Mouse (Mus musculus) layer of hippocampus, postnatal 14 days (tissue): ENCODE results near the gene Fgb. TPM values are rescaled to one million over a fixed set of nuclear protein-coding genes. Genes with fewer than 3 reads are reported as not detected.

Source experiments
- DNase-seq, 2 experiments: peaks; one replicate each; pipeline ENCODE4 v3.0.0; 2021 to 2022; ENCODE audit warnings: low spot score in 2 of 2, mixed read lengths in 1 of 2
- long read RNA-seq, 2 experiments: library from polyadenylated mRNA; stranded (forward); transcript quantifications; one replicate each; pipeline ENCODE4 v2.0.0; 2021
- total RNA-seq, 2 experiments: library from RNA; stranded (reverse); gene quantifications; 2 replicates each; pipeline ENCODE4 v1.2.3; 2021

Fgb gene
- total RNA-seq = not detected
- long read RNA-seq, experiment 1 = 0 reads
- long read RNA-seq, experiment 2 = 0 reads

DNA sequence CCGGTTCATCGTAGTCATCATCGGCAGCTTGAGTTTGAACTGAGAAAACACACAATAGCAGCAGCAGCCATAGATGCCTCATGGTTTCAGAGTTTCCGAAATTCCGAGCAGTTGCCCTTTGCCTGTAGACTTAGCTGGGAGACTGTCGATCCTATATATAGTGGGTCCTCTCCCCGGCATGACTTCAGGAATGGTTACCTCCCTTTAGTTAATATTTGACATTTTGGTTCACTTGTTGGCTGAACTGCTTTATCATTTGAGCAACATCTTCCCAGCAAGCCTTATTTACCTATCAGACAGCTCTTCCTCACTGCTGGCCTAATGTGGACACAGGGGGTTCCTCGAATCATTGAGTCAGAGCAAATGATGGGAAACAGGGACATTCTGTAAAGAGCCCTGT lies at the start of gene Fgb:
TSS of gene Fgb (minus strand) at position 184 of the 400 bp plus-strand sequence.
- DNase-seq = no peak

DNA sequence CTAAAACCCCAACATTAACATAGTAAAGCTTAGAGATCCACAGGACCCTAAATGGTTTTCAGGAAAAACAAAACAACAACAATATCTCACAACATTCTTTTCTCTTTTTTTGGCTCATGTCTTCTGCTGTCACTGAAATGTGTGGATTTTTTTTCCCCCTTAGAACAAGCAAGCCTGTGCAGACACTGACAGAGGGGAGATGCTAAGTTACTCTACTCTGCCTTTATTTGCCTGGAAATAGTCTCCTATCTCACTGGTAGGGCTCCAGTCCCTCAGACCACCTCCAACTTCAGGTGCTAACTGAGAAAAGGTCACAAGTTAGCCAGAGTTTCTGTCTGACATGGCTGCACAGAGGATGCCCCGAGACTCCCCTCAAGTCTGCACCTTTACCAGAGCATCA lies 49.5 kb upstream of the Fgb start:
- DNase-seq = no peak

DNA sequence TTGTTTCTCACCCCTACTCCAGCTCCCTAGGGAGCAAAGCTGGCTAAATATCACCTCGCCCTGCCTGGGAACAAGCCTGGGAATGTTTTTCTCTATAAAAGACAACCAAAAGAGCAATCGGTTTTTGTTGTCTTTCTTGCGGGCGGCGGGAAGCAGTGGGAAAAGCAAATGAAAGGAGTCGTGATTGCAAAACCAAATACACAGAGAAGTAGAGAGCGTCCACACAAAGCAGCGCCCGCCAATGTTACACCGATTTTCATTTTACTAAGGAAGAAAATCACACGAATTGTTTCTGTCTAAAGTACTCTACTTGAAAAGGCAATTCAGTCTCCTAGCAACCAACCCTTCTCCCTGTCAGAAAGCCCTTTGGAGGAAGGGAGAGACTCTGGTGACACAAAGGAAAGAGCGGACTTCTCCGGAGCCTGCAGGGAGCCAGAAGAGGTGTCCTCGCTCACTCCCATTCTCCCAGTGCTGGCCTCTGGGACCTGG lies 48.9 kb upstream of the Fgb start:
- peak in 1 of 2 experiments; percentile 29 for DNase-seq

DNA sequence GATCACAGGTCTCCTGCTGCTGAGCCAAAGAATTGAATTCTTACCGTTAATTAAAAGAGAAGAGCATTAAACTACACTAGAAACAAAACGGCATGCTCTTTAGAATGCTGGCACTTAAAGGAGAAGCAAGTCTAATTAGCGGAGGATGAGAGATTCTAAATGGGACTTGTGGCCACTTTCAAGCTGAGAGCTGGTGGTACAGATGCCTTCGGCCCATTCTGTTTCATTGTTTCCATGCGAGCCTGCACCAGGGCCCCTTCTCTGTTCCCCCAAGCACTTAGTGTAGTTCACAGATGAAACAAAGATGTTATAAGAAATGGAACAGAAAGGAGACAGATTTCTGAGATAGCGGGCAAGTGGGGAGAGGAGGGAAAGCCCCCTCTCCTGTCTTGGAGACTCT lies 47.9 kb upstream of the Fgb start:
- no peak for DNase-seq

DNA sequence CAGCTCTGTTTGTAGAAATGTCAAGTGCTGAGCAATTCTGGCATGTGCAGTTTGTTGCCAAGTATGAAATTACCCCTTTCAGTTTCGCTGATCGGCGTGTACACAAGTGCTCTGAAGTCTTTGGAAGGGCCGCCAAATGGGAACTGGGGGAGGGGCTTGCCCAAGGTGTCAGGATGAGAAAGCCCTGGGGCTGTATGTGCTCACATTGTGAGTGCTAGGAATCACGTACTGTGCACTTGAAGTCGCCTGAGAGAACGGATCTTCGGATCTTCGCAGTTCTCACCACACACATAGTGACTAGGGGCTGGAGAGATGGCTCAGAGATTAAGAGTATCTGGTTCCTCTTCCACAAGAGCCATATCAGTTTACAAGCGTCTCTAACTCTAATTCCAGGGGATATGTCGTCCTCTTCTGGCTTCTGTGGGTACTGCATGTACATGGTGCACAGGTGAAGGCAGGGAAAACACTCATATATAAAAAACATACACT lies 30.9 kb upstream of the Fgb start:
- peak; percentile 41 to 62 for DNase-seq

DNA sequence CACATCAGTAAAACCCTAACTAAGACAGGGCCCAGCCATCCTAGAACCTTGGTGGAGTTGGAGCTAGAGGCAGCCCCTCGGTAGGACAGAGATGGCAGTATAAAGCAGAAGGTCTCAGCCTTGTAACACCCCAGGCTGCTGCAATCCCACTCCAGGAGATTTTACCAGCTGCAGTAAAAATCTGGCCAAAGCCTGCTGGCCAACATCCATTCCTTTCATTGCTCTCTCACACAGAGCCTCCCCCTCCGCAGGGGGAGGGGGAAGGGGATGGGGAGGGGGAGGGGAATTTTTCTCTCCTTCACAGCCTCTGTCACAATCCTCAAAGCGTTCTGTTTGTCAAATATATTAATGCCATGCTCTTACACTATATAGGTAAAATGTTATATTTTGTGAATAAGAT lies 26.9 kb upstream of the Fgb start:
- DNase-seq = peak in 1 of 2 experiments; percentile 26

DNA sequence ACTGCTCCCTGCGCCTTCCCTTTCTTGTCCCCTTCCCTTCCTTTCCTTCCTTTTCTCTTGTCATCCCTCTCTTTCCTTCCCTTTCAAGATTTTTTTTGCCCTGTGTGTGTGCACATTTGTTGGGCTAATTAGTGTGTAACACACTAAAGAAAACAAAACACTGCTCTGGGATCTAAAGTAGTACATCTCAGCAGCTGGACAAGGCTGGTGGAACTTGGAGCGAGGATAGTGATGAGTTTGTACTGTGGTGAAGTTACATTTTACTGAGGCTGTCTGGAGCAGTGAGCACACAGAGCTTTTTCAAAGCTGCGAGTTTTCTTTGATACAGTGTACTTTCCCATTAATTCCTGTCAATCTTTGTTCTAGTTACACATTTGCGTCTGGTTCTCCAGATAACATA lies 20.6 kb upstream of the Fgb start:
- no peak for DNase-seq

DNA sequence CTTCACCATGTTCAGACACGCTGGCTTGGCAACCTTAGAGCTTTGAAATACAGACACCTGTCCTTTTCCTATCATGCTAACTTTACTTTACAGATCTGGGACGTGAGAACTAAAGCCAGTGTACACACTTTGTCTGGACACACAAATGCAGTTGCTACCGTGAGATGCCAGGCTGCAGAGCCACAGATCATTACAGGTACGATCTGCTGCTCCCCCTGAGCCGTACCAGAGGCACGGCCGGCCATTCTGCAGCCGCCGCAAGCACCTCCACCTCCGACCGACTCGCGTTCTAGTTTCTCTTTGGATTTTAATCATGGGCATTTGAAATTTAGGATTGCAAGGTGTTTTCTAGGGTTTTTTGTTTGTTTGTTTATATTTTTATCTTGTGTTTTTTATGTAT lies 19.2 kb upstream of the Fgb start:
- no peak for DNase-seq

DNA sequence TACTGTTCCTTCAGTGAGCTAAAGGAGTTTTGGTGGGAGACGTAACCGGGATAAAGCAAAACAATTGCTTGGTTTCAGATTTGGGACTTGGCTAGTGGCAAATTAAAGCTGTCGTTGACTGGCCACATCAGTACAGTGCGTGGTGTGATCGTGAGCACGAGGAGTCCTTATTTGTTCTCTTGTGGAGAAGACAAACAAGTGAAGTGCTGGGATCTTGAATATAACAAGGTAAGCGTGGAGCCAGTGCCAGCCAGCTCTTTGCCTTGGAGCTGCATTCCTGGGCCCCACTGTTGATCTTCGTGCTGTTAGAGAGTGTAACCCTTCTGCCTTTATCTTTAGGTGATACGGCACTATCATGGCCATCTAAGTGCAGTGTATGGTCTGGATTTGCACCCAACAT lies 18.3 kb upstream of the Fgb start:
- DNase-seq = no peak

DNA sequence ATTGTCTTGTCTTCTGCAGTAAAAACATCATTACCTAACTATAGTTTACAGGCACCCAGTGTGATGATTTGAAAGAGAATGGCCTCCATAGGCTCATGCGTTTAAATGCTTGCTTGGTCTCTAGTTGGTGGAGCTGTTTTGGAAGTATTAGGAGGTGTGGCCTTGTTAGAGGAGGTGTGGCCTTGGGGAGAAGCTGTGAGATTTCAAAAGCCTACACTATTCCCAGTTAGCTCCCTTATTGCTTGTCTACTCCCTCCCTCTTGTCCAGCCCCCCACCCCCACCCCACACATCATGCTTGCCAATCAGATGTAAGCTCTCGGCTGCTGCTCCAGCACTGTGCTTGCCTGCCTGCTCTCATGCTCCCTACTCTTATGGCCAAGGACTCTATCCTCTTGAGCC lies 7.4 kb upstream of the Fgb start:
- DNase-seq = no peak

DNA sequence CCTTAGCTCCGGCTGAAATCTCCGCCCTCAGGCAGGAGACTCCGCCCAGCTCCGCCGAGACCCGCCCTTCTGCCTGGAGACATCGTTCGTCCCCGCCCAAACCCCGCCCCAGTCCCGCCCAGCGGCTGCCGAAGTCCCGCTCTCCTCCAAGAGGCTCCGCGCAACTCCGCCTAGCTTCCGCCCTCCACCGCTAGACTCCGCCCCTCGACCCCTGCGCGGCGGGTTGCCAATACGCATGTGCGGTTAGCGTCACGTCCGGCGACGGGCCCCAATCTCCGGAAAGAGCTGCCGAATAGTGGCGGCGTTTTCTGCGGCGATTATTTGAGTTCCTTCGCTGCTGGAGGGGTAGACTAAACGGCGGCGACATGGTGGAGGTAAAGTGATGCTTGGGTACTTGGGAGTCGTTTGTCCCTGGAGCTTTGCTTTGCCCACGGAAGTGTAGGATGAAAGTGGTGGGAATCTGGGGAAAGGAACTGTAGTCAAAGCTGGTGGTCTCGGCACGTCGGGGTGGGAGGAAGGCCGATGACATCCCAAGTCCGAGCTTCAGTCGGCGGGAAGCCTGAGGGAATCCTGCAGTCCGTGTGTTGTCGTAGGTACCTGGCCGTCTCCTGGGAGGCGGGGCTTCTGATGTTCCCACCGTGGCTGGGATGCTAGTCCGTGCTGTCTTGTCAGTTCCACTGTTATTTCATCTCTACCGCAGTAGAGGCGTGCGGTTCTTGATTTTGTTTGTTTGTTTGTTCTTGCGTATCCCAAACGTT lies 5.8 kb upstream of the Fgb start, which contains the start of gene Plrg1:
TSS of gene Plrg1 (plus strand) at position 242 of the 758 bp plus-strand sequence.
- DNase-seq = peak; percentile 99

DNA sequence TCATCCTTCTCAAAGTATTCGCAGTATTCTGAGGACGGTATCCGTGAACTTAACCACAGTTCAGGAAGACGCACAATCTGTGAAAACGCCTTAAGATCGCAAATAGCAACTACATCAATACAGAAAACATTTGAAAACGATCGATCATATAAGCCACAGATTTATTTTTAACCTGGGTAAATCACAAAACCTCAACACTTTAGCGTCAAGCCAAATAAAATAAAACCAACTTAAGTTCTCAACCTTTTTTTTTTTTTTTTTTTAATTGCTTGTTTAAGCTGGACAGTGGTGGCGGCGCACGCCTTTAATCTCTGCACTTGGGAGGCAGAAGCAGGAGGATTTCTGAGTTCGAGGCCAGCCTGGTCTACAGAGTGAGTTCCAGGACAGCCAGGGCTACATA lies 5.1 kb upstream of the Fgb start:
- DNase-seq = no peak

DNA sequence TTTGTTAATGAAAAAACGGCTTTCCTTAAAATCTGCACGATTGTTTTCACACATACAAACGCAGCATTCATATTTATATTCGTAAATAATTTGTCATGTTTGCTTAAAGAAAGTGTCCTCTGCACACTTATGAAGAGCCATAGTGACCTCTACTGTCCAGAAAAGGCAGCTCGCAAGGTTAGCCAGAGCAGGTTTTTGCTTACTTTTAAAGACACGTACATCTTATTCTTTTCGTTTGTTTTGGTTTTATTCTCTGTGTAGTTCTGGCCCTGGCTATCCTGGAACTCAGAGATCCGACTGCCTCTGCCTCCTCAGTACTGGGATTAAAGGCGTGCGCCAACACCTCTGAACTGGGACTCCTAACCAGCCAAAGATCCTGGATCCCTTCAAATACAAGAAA lies 4.1 kb upstream of the Fgb start:
- peak in 1 of 2 experiments; percentile 48 for DNase-seq

DNA sequence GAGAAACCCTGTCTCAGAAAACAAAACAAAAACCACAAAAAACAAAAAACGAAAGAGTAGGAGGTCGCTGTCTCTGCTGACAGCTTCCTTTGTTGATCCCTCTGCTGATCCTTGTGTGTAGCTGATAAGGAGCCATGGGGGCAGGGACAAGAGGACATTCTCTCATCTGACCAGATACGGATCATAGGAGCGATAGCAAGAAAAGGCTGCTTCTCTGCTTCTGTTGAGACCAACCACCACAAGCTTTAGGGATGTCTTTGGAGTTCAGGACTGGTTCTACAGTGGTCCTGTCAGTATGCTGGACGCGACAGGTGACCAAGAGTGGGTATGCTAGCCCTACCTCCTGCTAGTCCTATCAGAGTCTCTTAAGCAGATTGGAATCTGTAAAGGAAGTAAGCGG lies 3.5 kb upstream of the Fgb start:
- DNase-seq = no peak

DNA sequence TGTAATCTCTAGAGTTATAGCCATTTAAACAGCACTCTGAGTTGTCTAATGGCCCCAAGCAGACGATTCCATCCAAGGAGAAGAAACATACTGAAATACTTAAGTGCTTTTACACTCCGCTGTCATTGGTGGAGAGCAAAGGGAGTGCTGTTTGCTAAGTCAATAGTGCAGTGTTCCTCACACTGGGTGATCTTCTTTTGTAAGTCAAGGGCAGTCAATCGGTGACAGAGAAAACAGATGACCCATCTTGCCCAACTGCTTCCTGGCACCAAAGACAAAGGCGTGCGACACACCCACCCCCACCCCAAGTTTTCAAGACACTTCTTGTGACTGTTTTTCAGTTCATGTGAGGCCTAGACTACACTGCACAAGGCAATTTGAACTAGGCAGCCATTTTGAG lies 2.4 kb upstream of the Fgb start:
- no peak for DNase-seq

DNA sequence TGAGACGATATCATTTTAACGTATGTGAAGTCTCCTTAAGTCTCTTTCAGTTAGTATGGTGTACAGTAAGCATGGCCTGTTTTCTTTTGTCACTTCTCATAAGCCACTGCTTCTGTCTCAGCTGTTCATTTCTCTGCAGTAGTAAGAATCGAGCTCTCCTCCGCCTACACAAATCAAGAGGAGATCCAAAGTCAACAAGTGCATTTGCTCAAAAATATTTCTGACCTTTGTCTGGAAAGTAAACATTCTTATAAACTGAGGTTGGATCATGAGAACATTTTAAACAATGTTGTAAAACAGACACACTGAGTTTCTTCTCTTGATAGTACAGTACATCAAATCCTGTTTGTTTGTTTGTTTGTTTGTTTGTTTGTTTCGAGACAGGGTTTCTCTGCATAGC lies 998 bp upstream of the Fgb start:
- DNase-seq = no peak

DNA sequence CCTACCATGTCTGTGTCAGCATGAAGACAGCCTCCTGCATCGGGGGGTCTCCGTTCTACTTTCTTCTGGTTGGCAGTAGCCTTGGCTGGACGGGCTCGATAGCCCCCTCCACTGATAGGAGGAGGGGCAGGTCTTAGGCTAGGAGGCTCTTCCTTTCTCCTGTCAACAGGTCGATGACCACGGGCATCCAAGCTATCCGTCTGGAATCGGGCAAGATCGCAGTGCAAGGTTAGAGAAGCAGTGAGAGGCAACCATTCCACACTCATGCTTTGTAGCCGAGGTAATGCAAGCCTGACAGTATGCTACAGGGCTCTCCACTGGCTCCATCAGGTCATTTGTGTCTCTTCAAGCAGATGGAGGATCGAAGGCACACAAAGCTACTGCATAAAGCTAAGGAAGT lies 3.0 kb downstream of the Fgb start:
- no peak for DNase-seq

DNA sequence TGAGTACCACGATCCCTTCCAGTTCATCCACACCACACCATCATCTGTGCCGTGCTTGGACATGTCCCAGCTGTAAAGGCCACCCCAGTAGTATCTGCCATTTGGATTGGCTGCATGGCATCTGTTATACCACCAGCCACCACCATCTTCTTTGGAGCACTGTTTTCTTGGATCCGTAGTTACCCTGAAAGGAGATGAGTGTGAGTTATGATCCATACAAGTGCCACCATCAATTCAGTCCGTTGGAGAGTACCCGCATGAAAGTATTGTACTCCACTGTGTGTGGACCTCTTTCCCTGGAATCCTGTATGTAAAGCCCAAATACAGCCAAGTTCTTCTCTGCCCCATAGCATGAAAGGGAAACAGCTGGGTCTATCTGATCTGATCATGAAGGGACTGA lies 7.2 kb downstream of the Fgb start:
- DNase-seq = no peak

DNA sequence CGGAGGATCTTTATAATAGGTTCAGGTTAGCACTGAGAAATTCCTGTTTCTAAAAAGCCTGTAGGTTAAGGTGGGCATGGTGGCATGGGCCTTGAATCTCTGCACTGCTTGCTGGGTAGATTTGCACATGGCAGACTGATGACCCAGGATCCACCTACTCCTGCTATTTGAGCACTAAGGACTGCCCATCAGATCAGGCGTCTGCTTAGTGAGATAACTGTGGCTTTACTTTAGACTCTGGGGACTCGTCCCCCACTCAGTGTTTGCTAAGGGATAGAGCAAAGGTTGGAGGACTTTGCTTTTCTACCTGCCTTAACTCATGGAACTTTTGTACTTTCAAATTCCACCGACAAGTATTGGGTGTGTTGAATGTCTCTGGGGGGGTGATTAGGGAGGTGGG lies 10.0 kb downstream of the Fgb start:
- DNase-seq = no peak

DNA sequence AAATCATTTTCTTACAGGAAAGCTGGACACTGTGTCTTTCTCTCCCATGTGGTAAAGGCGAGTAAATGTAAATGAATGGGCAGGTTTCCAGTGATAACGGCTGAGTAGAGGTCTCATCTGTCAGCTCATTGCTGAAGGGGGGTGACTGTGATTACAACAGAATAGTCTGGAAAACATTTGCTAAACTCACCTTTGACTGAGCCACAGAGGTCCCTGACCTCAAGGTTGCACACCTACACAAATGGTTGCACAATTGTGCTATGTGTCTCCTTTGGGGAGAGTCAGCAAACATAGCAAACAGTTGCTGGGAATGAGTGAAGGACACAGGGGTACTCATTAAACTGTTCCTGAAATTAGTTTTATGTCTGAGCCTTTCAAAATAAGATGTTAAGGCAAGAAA lies 10.8 kb downstream of the Fgb start:
- no peak for DNase-seq

DNA sequence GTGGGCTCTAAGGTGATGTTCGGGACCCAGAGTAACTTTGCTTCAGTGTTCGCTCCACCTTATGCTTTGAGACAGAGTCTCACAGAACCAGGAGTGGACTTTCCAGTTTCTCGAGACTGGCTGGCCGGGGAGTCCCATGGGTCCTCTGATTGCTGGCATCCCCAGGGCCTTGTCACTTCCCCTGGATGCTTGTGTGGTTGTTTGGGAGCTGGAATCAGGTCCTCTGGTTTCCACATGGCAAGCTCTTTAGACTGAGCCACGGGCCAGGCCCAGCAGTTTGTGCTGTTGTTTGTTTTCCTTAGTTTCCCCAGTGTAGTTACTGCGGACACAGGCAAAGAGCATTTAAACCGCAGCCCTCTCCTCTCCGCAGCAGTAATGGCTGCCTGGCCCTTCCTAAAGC lies 15.9 kb downstream of the Fgb start:
- DNase-seq = no peak

DNA sequence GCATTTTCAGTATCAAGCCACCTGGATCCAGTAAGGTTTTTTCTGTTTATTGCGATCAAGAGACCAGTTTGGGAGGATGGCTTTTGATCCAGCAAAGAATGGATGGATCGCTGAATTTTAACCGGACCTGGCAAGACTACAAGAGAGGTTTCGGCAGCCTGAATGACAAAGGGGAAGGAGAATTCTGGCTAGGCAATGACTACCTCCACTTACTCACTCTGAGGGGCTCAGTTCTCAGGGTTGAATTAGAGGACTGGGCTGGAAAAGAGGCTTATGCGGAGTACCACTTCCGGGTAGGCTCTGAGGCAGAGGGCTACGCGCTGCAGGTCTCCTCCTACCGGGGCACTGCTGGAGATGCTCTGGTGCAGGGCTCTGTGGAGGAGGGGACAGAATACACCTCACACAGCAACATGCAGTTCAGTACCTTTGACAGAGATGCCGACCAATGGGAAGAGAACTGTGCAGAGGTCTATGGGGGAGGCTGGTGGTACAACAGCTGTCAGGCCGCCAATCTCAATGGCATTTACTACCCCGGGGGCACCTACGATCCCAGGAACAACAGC lies 16.8 kb downstream of the Fgb start:
- DNase-seq = no peak

DNA sequence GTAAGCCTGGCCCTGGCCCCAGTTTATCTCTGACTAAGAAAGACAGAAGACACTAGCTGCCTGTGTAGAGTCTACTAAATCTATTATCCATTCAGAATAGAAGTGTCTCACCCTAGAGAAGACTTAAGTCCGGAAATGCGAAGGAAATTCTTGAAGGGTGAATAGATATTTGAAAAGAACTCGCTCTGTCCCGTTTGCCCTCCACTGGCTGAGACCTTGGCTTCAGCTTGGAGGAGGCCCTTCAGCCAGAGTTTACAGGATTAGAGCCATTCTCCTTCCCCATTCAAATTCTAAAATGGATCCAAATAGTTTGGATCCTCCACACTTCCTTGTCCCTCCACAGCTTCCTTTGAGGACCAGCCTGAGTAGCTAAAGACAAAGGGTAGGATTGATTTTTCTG lies 19.3 kb downstream of the Fgb start:
- DNase-seq = no peak
